Mouse (Mus musculus) megakaryocyte, embryonic 14.5 days (primary cell): ENCODE measurements at regions not wholly inside any gene's neighbourhood (a gene's known extent, or its start where the extent isn't known, plus 50 kb on each side); places are given as distances from the start of the nearest gene placed in this dataset.

Experiments
- FLI1 ChIP-seq: IDR thresholded peaks from 2 replicates; pipeline ENCODE4 v1.6.1; 2012; ENCODE audit warnings: low read length, inconsistent platforms, mixed read lengths
- GATA1 ChIP-seq: IDR thresholded peaks from 3 replicates; pipeline ENCODE4 v1.6.1; 2012; ENCODE audit warnings: mixed read lengths, low read length, inconsistent platforms, borderline replicate concordance

DNA sequence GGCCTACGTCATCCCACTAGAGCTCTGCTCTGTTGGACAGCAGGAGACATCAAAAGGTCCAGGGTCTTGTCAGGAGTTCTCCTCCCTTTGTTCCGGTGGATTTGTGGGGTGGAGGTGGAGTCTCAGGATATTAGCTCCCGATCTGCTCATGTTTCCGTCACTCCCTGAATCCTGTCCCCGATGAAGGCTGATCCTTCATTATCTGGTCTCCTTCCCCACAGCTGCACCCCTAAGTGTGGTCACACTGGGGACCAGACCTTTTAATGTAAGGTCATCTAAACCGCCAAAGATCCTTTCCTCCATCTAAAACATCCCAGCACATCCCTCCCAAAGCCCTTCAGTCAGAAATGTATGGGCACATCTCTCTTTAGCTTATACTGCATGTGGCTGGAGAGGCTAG lies 215.6 kb upstream of the Ccdc122 start:
- TF ChIP-seq FLI1 (no peak), GATA1 (no peak)
